Mouse (Mus musculus) CD4-positive, CD25-positive, alpha-beta regulatory T cell, adult 4 months (primary cell): ENCODE measurements around the gene Fgg. TPM values are rescaled to one million over a fixed set of nuclear protein-coding genes. Genes with fewer than 3 reads are reported as not detected.

Experiments
- ATAC-seq: one replicate; pipeline ENCODE4 v1.8.0; 2017
- polyA plus RNA-seq, 2 experiments: library from polyadenylated mRNA; unstranded; fragments of 100-300 nt; shearing (Covaris generic); gene quantifications; one replicate each; pipeline ENCODE4 v1.2.1; 2017

Gene Fgg
- polyA plus RNA-seq, 2 experiments from 2014 or later: not detected

DNA sequence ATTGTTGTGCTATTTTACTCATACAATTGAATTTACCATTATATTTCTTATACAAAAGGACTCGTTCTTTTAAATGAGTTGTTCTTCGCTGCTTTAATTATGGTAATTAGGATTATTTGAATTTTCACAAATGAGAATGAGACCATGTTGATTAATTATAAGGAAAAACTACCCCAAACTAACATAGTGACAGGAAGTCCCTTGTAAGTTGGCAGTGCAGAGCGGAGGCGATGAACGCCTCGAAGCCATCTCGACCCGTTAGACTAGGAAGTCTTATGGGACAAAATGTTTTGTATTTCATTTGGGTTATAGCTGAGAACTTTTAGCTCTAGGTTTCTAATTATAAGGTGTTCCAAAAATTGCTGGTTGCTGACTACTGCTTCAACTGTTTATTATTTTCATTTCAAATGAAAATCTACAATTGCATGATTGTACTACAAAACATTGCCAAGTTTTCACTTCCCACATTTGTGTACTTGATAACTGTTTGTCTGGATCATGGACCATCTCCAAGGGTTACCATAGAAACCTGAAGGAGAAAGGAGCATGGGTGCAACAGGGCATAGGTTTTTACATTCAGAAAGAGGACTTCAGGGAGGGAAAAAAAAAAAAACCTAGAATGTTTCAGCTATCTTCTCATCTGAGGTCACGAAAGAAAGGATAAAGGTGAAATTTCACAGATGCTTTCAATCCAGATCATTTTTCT, 20.2 kb downstream of the Fgg start:
- ATAC-seq: no peak

DNA sequence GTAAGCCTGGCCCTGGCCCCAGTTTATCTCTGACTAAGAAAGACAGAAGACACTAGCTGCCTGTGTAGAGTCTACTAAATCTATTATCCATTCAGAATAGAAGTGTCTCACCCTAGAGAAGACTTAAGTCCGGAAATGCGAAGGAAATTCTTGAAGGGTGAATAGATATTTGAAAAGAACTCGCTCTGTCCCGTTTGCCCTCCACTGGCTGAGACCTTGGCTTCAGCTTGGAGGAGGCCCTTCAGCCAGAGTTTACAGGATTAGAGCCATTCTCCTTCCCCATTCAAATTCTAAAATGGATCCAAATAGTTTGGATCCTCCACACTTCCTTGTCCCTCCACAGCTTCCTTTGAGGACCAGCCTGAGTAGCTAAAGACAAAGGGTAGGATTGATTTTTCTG, 22.8 kb downstream of the Fgg start:
- ATAC-seq: no peak

DNA sequence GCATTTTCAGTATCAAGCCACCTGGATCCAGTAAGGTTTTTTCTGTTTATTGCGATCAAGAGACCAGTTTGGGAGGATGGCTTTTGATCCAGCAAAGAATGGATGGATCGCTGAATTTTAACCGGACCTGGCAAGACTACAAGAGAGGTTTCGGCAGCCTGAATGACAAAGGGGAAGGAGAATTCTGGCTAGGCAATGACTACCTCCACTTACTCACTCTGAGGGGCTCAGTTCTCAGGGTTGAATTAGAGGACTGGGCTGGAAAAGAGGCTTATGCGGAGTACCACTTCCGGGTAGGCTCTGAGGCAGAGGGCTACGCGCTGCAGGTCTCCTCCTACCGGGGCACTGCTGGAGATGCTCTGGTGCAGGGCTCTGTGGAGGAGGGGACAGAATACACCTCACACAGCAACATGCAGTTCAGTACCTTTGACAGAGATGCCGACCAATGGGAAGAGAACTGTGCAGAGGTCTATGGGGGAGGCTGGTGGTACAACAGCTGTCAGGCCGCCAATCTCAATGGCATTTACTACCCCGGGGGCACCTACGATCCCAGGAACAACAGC, 25.3 kb downstream of the Fgg start:
- no peak for ATAC-seq

DNA sequence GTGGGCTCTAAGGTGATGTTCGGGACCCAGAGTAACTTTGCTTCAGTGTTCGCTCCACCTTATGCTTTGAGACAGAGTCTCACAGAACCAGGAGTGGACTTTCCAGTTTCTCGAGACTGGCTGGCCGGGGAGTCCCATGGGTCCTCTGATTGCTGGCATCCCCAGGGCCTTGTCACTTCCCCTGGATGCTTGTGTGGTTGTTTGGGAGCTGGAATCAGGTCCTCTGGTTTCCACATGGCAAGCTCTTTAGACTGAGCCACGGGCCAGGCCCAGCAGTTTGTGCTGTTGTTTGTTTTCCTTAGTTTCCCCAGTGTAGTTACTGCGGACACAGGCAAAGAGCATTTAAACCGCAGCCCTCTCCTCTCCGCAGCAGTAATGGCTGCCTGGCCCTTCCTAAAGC, 26.3 kb downstream of the Fgg start:
- ATAC-seq: no peak

DNA sequence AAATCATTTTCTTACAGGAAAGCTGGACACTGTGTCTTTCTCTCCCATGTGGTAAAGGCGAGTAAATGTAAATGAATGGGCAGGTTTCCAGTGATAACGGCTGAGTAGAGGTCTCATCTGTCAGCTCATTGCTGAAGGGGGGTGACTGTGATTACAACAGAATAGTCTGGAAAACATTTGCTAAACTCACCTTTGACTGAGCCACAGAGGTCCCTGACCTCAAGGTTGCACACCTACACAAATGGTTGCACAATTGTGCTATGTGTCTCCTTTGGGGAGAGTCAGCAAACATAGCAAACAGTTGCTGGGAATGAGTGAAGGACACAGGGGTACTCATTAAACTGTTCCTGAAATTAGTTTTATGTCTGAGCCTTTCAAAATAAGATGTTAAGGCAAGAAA, 31.3 kb downstream of the Fgg start:
- ATAC-seq: no peak

DNA sequence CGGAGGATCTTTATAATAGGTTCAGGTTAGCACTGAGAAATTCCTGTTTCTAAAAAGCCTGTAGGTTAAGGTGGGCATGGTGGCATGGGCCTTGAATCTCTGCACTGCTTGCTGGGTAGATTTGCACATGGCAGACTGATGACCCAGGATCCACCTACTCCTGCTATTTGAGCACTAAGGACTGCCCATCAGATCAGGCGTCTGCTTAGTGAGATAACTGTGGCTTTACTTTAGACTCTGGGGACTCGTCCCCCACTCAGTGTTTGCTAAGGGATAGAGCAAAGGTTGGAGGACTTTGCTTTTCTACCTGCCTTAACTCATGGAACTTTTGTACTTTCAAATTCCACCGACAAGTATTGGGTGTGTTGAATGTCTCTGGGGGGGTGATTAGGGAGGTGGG, 32.1 kb downstream of the Fgg start:
- no peak for ATAC-seq

DNA sequence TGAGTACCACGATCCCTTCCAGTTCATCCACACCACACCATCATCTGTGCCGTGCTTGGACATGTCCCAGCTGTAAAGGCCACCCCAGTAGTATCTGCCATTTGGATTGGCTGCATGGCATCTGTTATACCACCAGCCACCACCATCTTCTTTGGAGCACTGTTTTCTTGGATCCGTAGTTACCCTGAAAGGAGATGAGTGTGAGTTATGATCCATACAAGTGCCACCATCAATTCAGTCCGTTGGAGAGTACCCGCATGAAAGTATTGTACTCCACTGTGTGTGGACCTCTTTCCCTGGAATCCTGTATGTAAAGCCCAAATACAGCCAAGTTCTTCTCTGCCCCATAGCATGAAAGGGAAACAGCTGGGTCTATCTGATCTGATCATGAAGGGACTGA, 34.9 kb downstream of the Fgg start:
- no peak for ATAC-seq

DNA sequence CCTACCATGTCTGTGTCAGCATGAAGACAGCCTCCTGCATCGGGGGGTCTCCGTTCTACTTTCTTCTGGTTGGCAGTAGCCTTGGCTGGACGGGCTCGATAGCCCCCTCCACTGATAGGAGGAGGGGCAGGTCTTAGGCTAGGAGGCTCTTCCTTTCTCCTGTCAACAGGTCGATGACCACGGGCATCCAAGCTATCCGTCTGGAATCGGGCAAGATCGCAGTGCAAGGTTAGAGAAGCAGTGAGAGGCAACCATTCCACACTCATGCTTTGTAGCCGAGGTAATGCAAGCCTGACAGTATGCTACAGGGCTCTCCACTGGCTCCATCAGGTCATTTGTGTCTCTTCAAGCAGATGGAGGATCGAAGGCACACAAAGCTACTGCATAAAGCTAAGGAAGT, 39.1 kb downstream of the Fgg start:
- no peak for ATAC-seq

DNA sequence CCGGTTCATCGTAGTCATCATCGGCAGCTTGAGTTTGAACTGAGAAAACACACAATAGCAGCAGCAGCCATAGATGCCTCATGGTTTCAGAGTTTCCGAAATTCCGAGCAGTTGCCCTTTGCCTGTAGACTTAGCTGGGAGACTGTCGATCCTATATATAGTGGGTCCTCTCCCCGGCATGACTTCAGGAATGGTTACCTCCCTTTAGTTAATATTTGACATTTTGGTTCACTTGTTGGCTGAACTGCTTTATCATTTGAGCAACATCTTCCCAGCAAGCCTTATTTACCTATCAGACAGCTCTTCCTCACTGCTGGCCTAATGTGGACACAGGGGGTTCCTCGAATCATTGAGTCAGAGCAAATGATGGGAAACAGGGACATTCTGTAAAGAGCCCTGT, 42.2 kb downstream of the Fgg start, which contains the start of gene Fgb:
Gene Fgb (minus strand): TSS at position 184 of the 400 bp plus-strand sequence.
- ATAC-seq: no peak

DNA sequence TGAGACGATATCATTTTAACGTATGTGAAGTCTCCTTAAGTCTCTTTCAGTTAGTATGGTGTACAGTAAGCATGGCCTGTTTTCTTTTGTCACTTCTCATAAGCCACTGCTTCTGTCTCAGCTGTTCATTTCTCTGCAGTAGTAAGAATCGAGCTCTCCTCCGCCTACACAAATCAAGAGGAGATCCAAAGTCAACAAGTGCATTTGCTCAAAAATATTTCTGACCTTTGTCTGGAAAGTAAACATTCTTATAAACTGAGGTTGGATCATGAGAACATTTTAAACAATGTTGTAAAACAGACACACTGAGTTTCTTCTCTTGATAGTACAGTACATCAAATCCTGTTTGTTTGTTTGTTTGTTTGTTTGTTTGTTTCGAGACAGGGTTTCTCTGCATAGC, 43.1 kb downstream of the Fgg start:
- no peak for ATAC-seq

DNA sequence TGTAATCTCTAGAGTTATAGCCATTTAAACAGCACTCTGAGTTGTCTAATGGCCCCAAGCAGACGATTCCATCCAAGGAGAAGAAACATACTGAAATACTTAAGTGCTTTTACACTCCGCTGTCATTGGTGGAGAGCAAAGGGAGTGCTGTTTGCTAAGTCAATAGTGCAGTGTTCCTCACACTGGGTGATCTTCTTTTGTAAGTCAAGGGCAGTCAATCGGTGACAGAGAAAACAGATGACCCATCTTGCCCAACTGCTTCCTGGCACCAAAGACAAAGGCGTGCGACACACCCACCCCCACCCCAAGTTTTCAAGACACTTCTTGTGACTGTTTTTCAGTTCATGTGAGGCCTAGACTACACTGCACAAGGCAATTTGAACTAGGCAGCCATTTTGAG, 44.6 kb downstream of the Fgg start:
- no peak for ATAC-seq

DNA sequence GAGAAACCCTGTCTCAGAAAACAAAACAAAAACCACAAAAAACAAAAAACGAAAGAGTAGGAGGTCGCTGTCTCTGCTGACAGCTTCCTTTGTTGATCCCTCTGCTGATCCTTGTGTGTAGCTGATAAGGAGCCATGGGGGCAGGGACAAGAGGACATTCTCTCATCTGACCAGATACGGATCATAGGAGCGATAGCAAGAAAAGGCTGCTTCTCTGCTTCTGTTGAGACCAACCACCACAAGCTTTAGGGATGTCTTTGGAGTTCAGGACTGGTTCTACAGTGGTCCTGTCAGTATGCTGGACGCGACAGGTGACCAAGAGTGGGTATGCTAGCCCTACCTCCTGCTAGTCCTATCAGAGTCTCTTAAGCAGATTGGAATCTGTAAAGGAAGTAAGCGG, 45.6 kb downstream of the Fgg start:
- no peak for ATAC-seq

DNA sequence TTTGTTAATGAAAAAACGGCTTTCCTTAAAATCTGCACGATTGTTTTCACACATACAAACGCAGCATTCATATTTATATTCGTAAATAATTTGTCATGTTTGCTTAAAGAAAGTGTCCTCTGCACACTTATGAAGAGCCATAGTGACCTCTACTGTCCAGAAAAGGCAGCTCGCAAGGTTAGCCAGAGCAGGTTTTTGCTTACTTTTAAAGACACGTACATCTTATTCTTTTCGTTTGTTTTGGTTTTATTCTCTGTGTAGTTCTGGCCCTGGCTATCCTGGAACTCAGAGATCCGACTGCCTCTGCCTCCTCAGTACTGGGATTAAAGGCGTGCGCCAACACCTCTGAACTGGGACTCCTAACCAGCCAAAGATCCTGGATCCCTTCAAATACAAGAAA, 46.2 kb downstream of the Fgg start:
- ATAC-seq: no peak

DNA sequence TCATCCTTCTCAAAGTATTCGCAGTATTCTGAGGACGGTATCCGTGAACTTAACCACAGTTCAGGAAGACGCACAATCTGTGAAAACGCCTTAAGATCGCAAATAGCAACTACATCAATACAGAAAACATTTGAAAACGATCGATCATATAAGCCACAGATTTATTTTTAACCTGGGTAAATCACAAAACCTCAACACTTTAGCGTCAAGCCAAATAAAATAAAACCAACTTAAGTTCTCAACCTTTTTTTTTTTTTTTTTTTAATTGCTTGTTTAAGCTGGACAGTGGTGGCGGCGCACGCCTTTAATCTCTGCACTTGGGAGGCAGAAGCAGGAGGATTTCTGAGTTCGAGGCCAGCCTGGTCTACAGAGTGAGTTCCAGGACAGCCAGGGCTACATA, 47.2 kb downstream of the Fgg start:
- peak; percentile 9 for ATAC-seq

DNA sequence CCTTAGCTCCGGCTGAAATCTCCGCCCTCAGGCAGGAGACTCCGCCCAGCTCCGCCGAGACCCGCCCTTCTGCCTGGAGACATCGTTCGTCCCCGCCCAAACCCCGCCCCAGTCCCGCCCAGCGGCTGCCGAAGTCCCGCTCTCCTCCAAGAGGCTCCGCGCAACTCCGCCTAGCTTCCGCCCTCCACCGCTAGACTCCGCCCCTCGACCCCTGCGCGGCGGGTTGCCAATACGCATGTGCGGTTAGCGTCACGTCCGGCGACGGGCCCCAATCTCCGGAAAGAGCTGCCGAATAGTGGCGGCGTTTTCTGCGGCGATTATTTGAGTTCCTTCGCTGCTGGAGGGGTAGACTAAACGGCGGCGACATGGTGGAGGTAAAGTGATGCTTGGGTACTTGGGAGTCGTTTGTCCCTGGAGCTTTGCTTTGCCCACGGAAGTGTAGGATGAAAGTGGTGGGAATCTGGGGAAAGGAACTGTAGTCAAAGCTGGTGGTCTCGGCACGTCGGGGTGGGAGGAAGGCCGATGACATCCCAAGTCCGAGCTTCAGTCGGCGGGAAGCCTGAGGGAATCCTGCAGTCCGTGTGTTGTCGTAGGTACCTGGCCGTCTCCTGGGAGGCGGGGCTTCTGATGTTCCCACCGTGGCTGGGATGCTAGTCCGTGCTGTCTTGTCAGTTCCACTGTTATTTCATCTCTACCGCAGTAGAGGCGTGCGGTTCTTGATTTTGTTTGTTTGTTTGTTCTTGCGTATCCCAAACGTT, 47.9 kb downstream of the Fgg start, which contains the start of gene Plrg1:
Gene Plrg1 (plus strand): TSS at position 242 of the 758 bp plus-strand sequence.
- ATAC-seq: peak; percentile 94

DNA sequence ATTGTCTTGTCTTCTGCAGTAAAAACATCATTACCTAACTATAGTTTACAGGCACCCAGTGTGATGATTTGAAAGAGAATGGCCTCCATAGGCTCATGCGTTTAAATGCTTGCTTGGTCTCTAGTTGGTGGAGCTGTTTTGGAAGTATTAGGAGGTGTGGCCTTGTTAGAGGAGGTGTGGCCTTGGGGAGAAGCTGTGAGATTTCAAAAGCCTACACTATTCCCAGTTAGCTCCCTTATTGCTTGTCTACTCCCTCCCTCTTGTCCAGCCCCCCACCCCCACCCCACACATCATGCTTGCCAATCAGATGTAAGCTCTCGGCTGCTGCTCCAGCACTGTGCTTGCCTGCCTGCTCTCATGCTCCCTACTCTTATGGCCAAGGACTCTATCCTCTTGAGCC, 49.5 kb downstream of the Fgg start:
- no peak for ATAC-seq

Other genes starting within 250 kb of the Fgg start
- not detected for gene Rbm46, start 131.2 kb upstream of the Fgg start, polyA plus RNA-seq
- gene Lrat, start 103.8 kb upstream of the Fgg start, polyA plus RNA-seq: not detected
- gene Fga, start 18.4 kb downstream of the Fgg start, polyA plus RNA-seq: not detected
- not detected for gene Fgb, start 42.1 kb downstream of the Fgg start, polyA plus RNA-seq
- gene Plrg1, start 47.8 kb downstream of the Fgg start, polyA plus RNA-seq: 10 to 100 TPM; 61.2 to 64.4 TPM
- gene Dchs2, start 120.2 kb downstream of the Fgg start, polyA plus RNA-seq: not detected